Mouse (Mus musculus): ENCODE results near the gene Spint2. TPM values are rescaled to one million over a fixed set of nuclear protein-coding genes. Genes with fewer than 3 reads are reported as not detected.

Spint2 gene
- 114 and 116 TPM in 2 replicates for polyA plus RNA-seq (2015; fragmentation: Nextera tagmentation; extraction: Ambion mirVana)

DNA sequence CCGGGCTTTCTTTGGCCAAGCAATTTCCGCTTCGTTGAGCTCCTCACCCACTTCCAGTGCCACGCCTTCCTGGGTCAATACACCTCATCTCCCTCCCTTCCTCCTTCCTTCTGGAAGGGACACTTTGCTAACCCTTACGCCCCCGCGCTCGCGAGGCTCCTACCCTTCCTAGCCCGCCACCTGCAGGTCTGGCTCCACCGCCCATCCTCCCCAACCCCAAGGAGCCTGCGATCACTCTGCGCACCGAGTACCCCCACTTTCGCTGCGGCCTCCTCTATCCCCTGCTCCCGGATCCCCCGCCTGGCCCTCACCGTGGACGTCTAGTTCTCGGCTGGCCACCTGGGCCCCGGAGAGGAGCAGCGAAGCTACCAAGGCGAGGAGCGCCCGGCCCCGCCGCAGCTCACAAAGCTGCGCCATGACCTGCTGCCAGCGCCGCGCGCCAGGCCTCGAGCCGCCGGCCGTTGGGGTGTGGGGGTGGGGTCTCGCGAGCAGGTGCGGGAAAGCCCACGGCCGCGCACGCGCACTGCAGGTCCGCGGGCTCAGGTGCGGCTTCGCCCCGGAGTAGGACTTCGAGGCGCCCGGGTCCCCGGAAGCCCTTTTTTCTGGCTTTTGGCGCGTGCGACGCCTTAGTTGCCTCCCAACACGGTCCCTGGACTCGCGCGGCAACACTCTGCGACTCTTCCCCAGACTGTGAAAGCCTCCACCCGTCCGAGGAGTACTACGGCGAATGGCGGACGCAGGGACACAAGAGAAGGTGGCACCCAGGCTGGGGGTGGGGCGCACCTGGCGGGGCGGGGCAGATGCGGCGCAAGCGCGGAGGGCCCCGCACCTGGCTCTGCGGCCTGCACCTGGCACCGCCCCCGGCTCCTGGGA lies at the start of gene Spint2:
Spint2 (minus strand) TSS at position 712 of the 873 bp plus-strand sequence.
- Histone ChIP-seq H3K9me3 (replicated peaks; ENCODE audit: control insufficient read depth, low read length) (no peaks in the 10 kb centered on the region), H3K4me2 (ENCODE audit: low read depth, low read length) (peak within 1 kb of the TSS; percentile 92), H3K36me3 (ENCODE audit: control insufficient read depth, insufficient read depth) (no peaks in the 10 kb centered on the region), H3K4me1 (ENCODE audit: control insufficient read depth, insufficient read depth, low read length) (peaks cover 11% of the 10 kb centered on the region), H3K9ac (ENCODE audit: low read length) (peak within 1 kb of the TSS; percentile 85), H3K27me3 (ENCODE audit: control insufficient read depth, insufficient read depth, low read length) (no peaks in the 10 kb centered on the region), H3K27ac (ENCODE audit: low read length) (peak within 1 kb of the TSS; percentile 71), H3K4me3 (ENCODE audit: low read length) (peak within 1 kb of the TSS; percentile 74)
- peak; percentile 47 for ATAC-seq (replicated peaks; ENCODE audit: extremely low read depth, insufficient read depth, low FRiP score)
- 1% methylated on average over 80 of the region's 80 CpGs for WGBS

DNA sequence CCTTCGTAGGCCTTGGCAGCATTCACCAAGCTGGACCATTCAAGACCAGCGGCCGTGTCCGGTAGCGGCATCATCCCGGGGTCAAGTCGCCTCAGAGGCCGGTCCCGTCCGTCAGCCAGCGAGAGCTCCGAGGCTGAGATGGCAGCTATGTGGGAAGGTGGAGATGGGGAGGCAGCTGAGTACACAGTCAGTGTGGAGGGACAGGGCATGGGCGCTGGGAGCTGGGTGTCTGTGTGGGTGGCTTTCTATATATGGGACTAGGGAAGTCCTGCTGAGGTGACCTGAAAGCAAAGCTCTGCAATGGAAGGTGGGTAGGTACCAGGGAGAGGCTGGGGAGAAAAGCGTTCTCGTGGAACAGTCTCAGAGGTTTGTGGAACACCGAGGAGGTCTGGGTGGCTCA lies 47.3 kb upstream of the Spint2 start:
- H3K9me3 ChIP-seq (replicated peaks; ENCODE audit: control insufficient read depth, low read length): no peaks in the 10 kb centered on the region
- no peak for ATAC-seq (replicated peaks; ENCODE audit: extremely low read depth, insufficient read depth, low FRiP score)
- H3K4me3 ChIP-seq (ENCODE audit: low read length): no peak overlapping the region
- no peaks in the 10 kb centered on the region for H3K4me1 ChIP-seq (ENCODE audit: control insufficient read depth, insufficient read depth, low read length)
- no peak overlapping the region for H3K9ac ChIP-seq (ENCODE audit: low read length)
- H3K27ac ChIP-seq (ENCODE audit: low read length): no peak overlapping the region
- no peaks in the 10 kb centered on the region for H3K27me3 ChIP-seq (ENCODE audit: control insufficient read depth, insufficient read depth, low read length)
- 94% methylated on average over 16 of the region's 16 CpGs for WGBS
- H3K36me3 ChIP-seq (ENCODE audit: control insufficient read depth, insufficient read depth): 0 out of 2 replicates have a peak, but pooled peaks cover 7% of the 10 kb centered on the region
- no peak overlapping the region for H3K4me2 ChIP-seq (ENCODE audit: low read depth, low read length)

DNA sequence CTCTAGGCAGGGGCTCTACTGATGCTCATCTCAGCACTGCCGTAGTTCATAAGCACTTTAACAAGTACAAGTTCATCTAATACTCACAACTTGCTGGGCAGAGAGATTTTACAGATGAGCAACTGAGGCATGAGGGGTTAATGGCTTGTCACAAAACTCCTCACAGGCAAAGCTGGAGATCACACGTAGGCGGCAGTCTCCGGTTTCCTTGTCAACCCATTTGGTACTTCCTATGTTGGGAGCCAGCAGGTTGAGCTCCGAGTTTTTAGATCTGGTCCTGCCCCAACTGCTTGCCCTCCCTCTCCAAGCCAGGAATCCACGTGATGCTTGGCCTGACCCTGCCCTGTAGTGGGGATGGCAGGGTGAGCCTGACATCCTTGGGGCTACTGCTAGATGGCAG lies 45.4 kb upstream of the Spint2 start:
- 73% methylated on average over 6 of the region's 6 CpGs for WGBS
- H3K4me1 ChIP-seq (ENCODE audit: control insufficient read depth, insufficient read depth, low read length): no peaks in the 10 kb centered on the region
- no peak overlapping the region for H3K9ac ChIP-seq (ENCODE audit: low read length)
- no peaks in the 10 kb centered on the region for H3K9me3 ChIP-seq (replicated peaks; ENCODE audit: control insufficient read depth, low read length)
- no peak overlapping the region for H3K27ac ChIP-seq (ENCODE audit: low read length)
- no peak for ATAC-seq (replicated peaks; ENCODE audit: extremely low read depth, insufficient read depth, low FRiP score)
- no peak overlapping the region for H3K4me3 ChIP-seq (ENCODE audit: low read length)
- no peak overlapping the region for H3K4me2 ChIP-seq (ENCODE audit: low read depth, low read length)
- H3K27me3 ChIP-seq (ENCODE audit: control insufficient read depth, insufficient read depth, low read length): no peaks in the 10 kb centered on the region
- H3K36me3 ChIP-seq (ENCODE audit: control insufficient read depth, insufficient read depth): 0 out of 2 replicates have a peak, but pooled peaks cover 7% of the 10 kb centered on the region

GRCm38 (mm10) chr7:29319337-29320307 lies 37.9 kb upstream of the Spint2 start:
- peak overlapping the region; percentile 24 for H3K4me3 ChIP-seq (ENCODE audit: low read length)
- peak overlapping the region; percentile 47 for H3K4me2 ChIP-seq (ENCODE audit: low read depth, low read length)
- H3K9ac ChIP-seq (ENCODE audit: low read length): 0 out of 2 replicates have a peak overlapping the region, but pooled peaks have one; percentile 36
- no peak for ATAC-seq (replicated peaks; ENCODE audit: extremely low read depth, insufficient read depth, low FRiP score)
- H3K27me3 ChIP-seq (ENCODE audit: control insufficient read depth, insufficient read depth, low read length): peaks cover 21% of the 10 kb centered on the region
- H3K4me1 ChIP-seq (ENCODE audit: control insufficient read depth, insufficient read depth, low read length): peaks cover 25% of the 10 kb centered on the region
- H3K9me3 ChIP-seq (replicated peaks; ENCODE audit: control insufficient read depth, low read length): no peaks in the 10 kb centered on the region
- 0 out of 2 replicates have a peak, but pooled peaks cover 2% of the 10 kb centered on the region for H3K36me3 ChIP-seq (ENCODE audit: control insufficient read depth, insufficient read depth)
- 13% methylated on average over 19 of the region's 19 CpGs for WGBS
- H3K27ac ChIP-seq (ENCODE audit: low read length): 0 out of 2 replicates have a peak overlapping the region, but pooled peaks have one; percentile 10

- Histone ChIP-seq H3K4me1 (ENCODE audit: control insufficient read depth, insufficient read depth, low read length) (peaks cover 25% of the 10 kb centered on the region), H3K4me3 (ENCODE audit: low read length) (peak overlapping the region; percentile 11), H3K27ac (ENCODE audit: low read length) (peak overlapping the region; percentile 25; the same call in 1 of the 2 replicates), H3K4me2 (ENCODE audit: low read depth, low read length) (peak overlapping the region; percentile 47), H3K9ac (ENCODE audit: low read length) (no peak overlapping the region), H3K36me3 (ENCODE audit: control insufficient read depth, insufficient read depth) (no peaks in the 10 kb centered on the region), H3K27me3 (ENCODE audit: control insufficient read depth, insufficient read depth, low read length) (peaks cover 21% of the 10 kb centered on the region), H3K9me3 (replicated peaks; ENCODE audit: control insufficient read depth, low read length) (no peaks in the 10 kb centered on the region)
- ATAC-seq (replicated peaks; ENCODE audit: extremely low read depth, insufficient read depth, low FRiP score): peak; percentile 31; the same call in 1 of the 2 replicates
- WGBS: 2% methylated on average over 18 of the region's 18 CpGs
Measured at GRCm38 (mm10) chr7:29318115-29318911, 36.6 kb upstream of the Spint2 start.

DNA sequence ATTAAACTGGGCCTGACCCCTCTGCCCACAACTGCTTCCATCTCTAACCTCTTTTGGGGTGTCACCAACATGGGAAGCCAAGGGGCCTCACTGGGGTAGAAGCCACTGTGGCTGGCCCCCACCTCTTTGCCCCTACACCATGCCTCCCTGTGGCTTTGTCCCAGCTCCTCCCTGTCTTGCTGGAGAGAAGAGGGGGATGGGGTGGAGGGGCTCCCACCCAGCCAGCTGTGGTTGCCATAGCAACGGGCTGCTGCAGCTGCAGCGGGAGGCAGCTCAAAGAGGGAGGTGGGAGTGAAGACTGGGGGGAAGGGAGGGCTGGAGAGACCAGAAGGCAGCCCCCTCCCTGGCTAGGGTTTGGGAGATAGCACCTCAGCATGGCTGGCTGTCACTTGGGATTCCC lies 35.8 kb upstream of the Spint2 start:
- ATAC-seq (replicated peaks; ENCODE audit: extremely low read depth, insufficient read depth, low FRiP score): peak; percentile 33; the same call in 1 of the 2 replicates
- Histone ChIP-seq H3K27me3 (ENCODE audit: control insufficient read depth, insufficient read depth, low read length) (peaks cover 21% of the 10 kb centered on the region), H3K4me1 (ENCODE audit: control insufficient read depth, insufficient read depth, low read length) (peaks cover 25% of the 10 kb centered on the region), H3K9me3 (replicated peaks; ENCODE audit: control insufficient read depth, low read length) (no peaks in the 10 kb centered on the region), H3K36me3 (ENCODE audit: control insufficient read depth, insufficient read depth) (no peaks in the 10 kb centered on the region), H3K4me3 (ENCODE audit: low read length) (no peak overlapping the region), H3K27ac (ENCODE audit: low read length) (no peak overlapping the region), H3K9ac (ENCODE audit: low read length) (no peak overlapping the region), H3K4me2 (ENCODE audit: low read depth, low read length) (peak overlapping the region; percentile 27; the same call in 1 of the 2 replicates)
- WGBS: 0% methylated on average over 2 of the region's 2 CpGs

DNA sequence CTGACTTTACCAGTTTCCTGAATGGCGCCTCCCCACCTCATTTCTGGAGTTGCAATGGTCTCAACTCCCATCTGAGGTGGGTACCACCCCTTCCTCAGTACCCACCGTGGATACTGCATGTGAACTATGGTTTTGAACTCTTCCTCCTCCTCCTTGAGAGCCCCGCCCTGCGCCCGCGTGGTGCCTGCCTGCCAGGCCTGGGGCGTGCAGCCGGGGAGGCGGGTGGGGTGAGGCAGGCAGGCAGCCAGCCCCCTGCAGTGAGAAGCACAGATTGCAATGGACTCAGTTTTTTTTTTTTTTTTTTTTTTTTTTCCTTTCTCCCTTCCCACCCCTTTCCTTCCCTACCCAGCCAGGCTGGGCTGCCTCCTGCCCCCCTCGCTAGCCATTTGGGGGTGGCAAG lies 35.3 kb upstream of the Spint2 start:
- Histone ChIP-seq H3K9ac (ENCODE audit: low read length) (no peak overlapping the region), H3K27me3 (ENCODE audit: control insufficient read depth, insufficient read depth, low read length) (peaks cover 21% of the 10 kb centered on the region), H3K36me3 (ENCODE audit: control insufficient read depth, insufficient read depth) (no peaks in the 10 kb centered on the region), H3K4me1 (ENCODE audit: control insufficient read depth, insufficient read depth, low read length) (peaks cover 25% of the 10 kb centered on the region), H3K27ac (ENCODE audit: low read length) (no peak overlapping the region), H3K9me3 (replicated peaks; ENCODE audit: control insufficient read depth, low read length) (no peaks in the 10 kb centered on the region), H3K4me2 (ENCODE audit: low read depth, low read length) (peak overlapping the region; percentile 27; the same call in 1 of the 2 replicates), H3K4me3 (ENCODE audit: low read length) (no peak overlapping the region)
- 5% methylated on average over 10 of the region's 10 CpGs for WGBS
- peak; percentile 12; the same call in 1 of the 2 replicates for ATAC-seq (replicated peaks; ENCODE audit: extremely low read depth, insufficient read depth, low FRiP score)

GRCm38 (mm10) chr7:29316137-29316734 lies 34.5 kb upstream of the Spint2 start:
- Histone ChIP-seq H3K9me3 (replicated peaks; ENCODE audit: control insufficient read depth, low read length) (no peaks in the 10 kb centered on the region), H3K4me1 (ENCODE audit: control insufficient read depth, insufficient read depth, low read length) (peaks cover 25% of the 10 kb centered on the region), H3K9ac (ENCODE audit: low read length) (no peak overlapping the region), H3K4me2 (ENCODE audit: low read depth, low read length) (no peak overlapping the region), H3K27me3 (ENCODE audit: control insufficient read depth, insufficient read depth, low read length) (peaks cover 25% of the 10 kb centered on the region), H3K27ac (ENCODE audit: low read length) (no peak overlapping the region), H3K4me3 (ENCODE audit: low read length) (no peak overlapping the region), H3K36me3 (ENCODE audit: control insufficient read depth, insufficient read depth) (no peaks in the 10 kb centered on the region)
- ATAC-seq (replicated peaks; ENCODE audit: extremely low read depth, insufficient read depth, low FRiP score): no peak
- WGBS: 54% methylated on average over 17 of the region's 17 CpGs

All from heart, embryonic 16.5 days (tissue).